Mouse (Mus musculus) left cerebral cortex, adult 8-10 months (tissue): ENCODE results near the gene Lclat1. TPM values are rescaled to one million over a fixed set of nuclear protein-coding genes. Genes with fewer than 3 reads are reported as not detected.

Experiments used
- DNase-seq, 2 experiments: peaks; one replicate each; pipeline ENCODE4 v3.0.0; 2022; ENCODE audit warnings: low spot score in 2 of 2
- total RNA-seq, 4 experiments: library from RNA; stranded (reverse); gene quantifications; 2 replicates each; pipeline ENCODE4 v1.2.4; 2022

Gene Lclat1
- total RNA-seq, 4 experiments from 2014 or later, result 34.4 to 39.2 (median 36.5) TPM

DNA sequence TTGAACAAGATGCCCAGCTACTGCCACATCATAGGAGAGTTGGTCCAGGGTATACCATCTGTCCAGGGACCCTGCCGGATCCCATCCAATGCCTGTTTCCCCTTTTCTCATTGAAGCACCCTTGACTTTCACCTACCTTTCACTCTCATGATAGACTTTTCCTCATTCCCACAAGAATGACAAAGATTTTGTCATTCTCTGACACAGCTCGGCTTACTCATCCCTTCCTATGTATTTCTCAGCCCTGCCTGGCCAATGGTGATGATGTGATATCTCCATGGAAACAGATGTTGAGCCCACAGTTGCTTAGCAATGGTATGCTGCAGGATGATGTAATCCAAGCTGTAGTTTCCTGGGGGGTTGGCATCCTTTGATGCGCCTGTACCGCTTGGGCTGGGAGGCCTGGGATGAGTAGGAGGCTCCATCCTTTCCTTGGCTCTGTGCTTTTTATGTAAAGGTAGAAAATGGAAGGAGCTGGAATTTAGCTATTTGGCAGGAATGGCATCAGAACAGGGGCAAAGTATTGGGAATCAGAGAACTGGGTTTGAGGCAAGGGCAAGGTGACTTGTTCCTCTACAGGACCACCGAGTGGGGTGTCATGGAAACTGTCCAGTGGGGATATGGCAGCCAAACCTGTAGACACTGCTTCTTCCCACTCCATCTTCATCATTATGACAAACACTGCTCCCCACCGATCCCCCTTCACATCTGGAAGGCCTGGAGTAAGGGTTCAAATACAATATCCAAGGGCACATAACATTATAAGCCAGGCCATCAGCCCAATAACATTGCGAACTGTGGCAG is 164.2 kb downstream of the Lclat1 start:
- DNase-seq, result peak in 1 of 2 experiments; percentile 93

DNA sequence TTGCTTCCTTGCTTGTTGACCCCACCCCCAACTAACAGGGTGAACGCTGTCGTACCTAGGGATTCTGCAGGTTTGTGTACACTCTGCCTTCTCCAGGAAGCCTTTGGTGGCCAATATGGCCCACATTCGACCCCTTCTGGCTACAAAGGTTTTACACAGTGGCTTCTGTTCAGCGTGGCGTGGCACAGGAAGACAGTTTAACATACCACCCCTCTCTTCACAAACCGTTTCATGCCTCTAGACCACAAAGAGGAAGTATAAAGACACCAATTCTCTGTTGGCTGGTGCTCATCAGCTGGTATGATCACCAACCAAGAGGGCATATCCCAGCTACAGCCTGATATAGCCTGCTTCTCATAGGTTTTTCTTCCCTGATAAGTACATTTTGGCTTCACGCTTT is 166.0 kb downstream of the Lclat1 start:
- no peak for DNase-seq

DNA sequence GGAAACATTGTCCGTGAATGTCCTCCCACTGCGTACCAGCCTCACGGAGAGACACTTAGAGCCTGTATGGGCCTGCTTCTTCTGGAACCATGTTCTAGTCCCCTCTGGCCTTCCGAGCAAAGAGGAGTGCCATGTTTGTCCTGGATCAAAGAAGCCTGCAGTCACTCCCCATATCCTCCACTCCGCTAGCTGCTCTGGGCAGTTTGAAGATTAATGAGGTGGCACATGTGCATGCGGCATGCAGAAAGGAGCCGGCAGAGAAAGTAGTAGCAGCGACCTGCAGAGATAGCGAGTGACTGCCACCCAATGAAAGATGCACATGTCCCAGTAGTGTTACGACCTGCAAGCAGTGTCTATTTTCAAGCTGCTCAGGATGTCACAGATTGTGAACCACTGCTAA is 167.3 kb downstream of the Lclat1 start:
- peak in 1 of 2 experiments; percentile 1 for DNase-seq

- DNase-seq, result peak in 1 of 2 experiments; percentile 3
These were observed 170.0 kb downstream of the Lclat1 start for GRCm38 (mm10) chr17:73277770-73278169.

DNA sequence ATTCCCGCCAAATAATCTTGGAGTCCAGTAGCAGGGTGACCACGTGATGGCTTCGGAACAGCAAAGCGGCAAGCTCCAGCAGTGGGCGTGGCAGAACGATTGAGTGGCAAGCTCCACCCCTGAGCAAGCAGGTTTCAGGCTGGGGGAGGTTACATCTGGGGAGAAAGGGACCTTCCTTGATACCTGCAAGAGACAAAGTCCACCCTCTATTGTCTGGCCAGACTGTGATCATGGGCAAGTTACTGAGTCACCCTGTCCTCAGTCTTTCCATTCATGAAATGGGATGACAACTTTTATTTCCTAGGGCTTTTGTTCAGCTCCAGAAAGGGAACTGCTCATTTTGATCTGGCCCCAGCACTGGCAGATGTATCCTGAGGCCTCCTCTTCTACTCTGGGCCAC is 174.9 kb downstream of the Lclat1 start:
- peak in 1 of 2 experiments; percentile 1 for DNase-seq

DNA sequence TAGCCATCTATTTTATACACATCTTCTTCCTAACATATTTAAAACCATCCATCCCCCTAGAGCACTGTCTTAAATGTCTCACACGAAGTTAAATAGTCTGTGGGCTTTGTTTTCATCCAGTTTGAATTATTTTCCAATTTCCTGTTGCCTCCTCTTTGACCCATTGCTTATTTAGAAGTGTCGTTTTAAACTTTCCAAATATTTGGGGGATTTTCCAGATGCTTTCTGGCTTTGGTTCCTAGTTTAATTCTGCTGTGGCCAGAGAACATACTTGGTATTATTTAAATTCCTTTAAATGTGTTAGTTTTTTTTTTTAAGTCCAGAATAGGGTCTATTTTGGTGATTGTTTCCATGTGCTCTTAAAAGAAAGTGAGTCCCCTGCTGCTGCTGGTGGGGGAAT is 176.5 kb downstream of the Lclat1 start:
- DNase-seq, result no peak

Other genes starting within 250 kb of the Lclat1 start
- 10 to 100 TPM; 38.8 to 43.8 (median 41.5) TPM for gene Lbh, start 189.7 kb upstream of the Lclat1 start, total RNA-seq